Mouse (Mus musculus) left cerebral cortex, postnatal 25 days (tissue): ENCODE measurements at regions not wholly inside any gene's neighbourhood (a gene's known extent, or its start where the extent isn't known, plus 50 kb on each side); places are given as distances from the start of the nearest gene placed in this dataset.
A peak's percentile ranks its signal among the peaks of the same experiment; 100 is the strongest.
"Not testable (repeated sequence)": the region's sequence is repeated elsewhere in the genome, so short reads cannot be mapped to it uniquely, and the experiment has no call there.

Experiments
- DNase-seq, 2 experiments: peaks; one replicate each; pipeline ENCODE4 v3.0.0; 2022; ENCODE audit warnings: low spot score in 2 of 2, mixed read lengths in 1 of 2
- intact Hi-C: fragments of 180-260 bp; cut with DNase I; formaldehyde crosslinking; loops from one replicate; pipeline ENCODE4 v1.15.1; 2025

- peak in 1 of 2 experiments; percentile 1 for DNase-seq
- intact Hi-C loops = no loop called here
These were observed 305.4 kb downstream of the Hdgfl1 start for GRCm38 (mm10) chr13:26464523-26464922.

GRCm38 (mm10) chr13:26464096-26464495 is 305.9 kb downstream of the Hdgfl1 start:
- intact Hi-C loops = no loop called here
- DNase-seq = no peak

- intact Hi-C loops = no loop called here
- DNase-seq = no peak
These were observed 312.3 kb downstream of the Hdgfl1 start for GRCm38 (mm10) chr13:26457487-26458253.

- intact Hi-C loops = no loop called here
- DNase-seq = no peak
These were observed 343.3 kb downstream of the Hdgfl1 start for GRCm38 (mm10) chr13:26426639-26427038.

- intact Hi-C loops = no loop called here
- DNase-seq = no peak
These were observed 345.5 kb downstream of the Hdgfl1 start for GRCm38 (mm10) chr13:26424513-26424912.

GRCm38 (mm10) chr13:26405757-26406156 is 364.2 kb downstream of the Hdgfl1 start:
- intact Hi-C loops = no loop called here
- no peak for DNase-seq

GRCm38 (mm10) chr13:26404707-26405106 is 365.3 kb downstream of the Hdgfl1 start:
- no peak for DNase-seq
- intact Hi-C loops = no loop called here

GRCm38 (mm10) chr13:26387861-26388621 is 381.9 kb downstream of the Hdgfl1 start:
- intact Hi-C loops = no loop called here
- DNase-seq = no peak

GRCm38 (mm10) chr13:26382631-26383030 is 387.3 kb downstream of the Hdgfl1 start:
- DNase-seq = no peak
- intact Hi-C loops = no loop called here

GRCm38 (mm10) chr13:26382154-26382553 is 387.8 kb downstream of the Hdgfl1 start:
- DNase-seq = peak in 1 of 2 experiments; percentile 28
- intact Hi-C loops = no loop called here

GRCm38 (mm10) chr13:26375546-26375945 is 394.4 kb downstream of the Hdgfl1 start:
- no peak for DNase-seq
- intact Hi-C loops = no loop called here

GRCm38 (mm10) chr13:26365911-26366310 is 404.1 kb downstream of the Hdgfl1 start:
- DNase-seq, intact Hi-C loops: not testable (repeated sequence)

- intact Hi-C loops = no loop called here
- no peak for DNase-seq
These were observed 413.6 kb downstream of the Hdgfl1 start for GRCm38 (mm10) chr13:26356341-26356740.

- DNase-seq = no peak
- intact Hi-C loops = no loop called here
These were observed 415.5 kb downstream of the Hdgfl1 start for GRCm38 (mm10) chr13:26354421-26354820.

GRCm38 (mm10) chr13:26350510-26350909 is 419.5 kb downstream of the Hdgfl1 start:
- intact Hi-C loops = no loop called here
- DNase-seq = no peak

- DNase-seq = peak in 1 of 2 experiments; percentile 13
- intact Hi-C loops = no loop called here
These were observed 431.2 kb downstream of the Hdgfl1 start for GRCm38 (mm10) chr13:26338795-26339194.

GRCm38 (mm10) chr13:26325066-26325465 is 444.9 kb downstream of the Hdgfl1 start:
- DNase-seq = no peak
- intact Hi-C loops = no loop called here

GRCm38 (mm10) chr13:26324633-26325032 is 445.3 kb downstream of the Hdgfl1 start:
- DNase-seq = no peak
- intact Hi-C loops = no loop called here

- no peak for DNase-seq
- intact Hi-C loops = no loop called here
These were observed 451.4 kb downstream of the Hdgfl1 start for GRCm38 (mm10) chr13:26318557-26318956.

- intact Hi-C loops = no loop called here
- no peak for DNase-seq
These were observed 457.5 kb downstream of the Hdgfl1 start for GRCm38 (mm10) chr13:26312246-26313010.
